Mouse (Mus musculus) lung, postnatal 0 days (tissue): Measurements from ENCODE around the gene Map3k14.

Experiments used
- CTCF ChIP-seq: IDR thresholded peaks from 2 replicates; pipeline ENCODE4 v1.5.1; 2016; ENCODE audit warnings: antibody characterized with exemption, mild to moderate bottlenecking
- EP300 ChIP-seq: IDR thresholded peaks from 2 replicates; pipeline ENCODE4 v1.6.1; 2016; ENCODE audit warnings: antibody characterized with exemption, mild to moderate bottlenecking, control low read depth

DNA sequence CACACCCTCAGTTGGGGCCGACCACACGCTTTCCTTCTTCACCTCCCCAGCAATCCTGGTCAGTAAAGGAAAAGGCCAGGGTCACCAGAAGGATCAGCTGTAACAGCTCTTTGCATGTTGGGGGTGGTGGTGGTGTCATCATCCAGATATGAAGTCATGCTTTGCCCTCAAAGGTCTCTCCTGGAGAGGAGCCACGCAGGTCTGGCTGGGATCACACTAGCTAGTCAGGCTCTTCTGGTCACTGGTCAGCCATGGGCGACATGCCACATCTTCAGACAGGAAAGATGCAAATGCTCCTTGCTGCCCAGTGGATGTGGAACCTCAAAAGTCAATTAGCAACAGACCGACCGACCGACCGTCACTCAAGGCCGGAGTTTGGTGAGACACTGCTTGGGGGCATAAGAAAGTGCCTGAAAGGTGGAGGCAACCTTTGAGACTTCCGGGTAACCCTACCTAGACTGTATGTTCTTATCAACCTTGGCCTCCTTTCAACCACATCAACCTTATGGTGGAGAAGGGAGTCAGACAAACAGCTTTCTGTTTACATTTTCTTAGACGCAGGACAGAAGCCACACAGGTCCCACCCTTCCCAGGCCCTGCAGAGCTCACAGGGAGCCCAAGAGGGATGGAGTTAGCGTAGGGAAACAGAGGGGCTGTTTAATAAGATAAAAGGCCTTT lies 6.6 kb downstream of the Map3k14 start:
- TF ChIP-seq EP300: no peak
- TF ChIP-seq CTCF: no peak
